Mouse (Mus musculus) CH12.LX (cell line): ENCODE measurements around the gene Mfsd4b1.

Experiments
- CTCF ChIP-seq, 2 experiments: IDR thresholded peaks in 1 of 2; conservative IDR thresholded peaks in 1 of 2; 2 replicates each; pipeline ENCODE4 v1.5.1; 2011 to 2012; ENCODE audit warnings: low read depth in 2 of 2, low read length in 2 of 2, improper control_type of control experiment in 1 of 2, inconsistent platforms in 1 of 2, mild to moderate bottlenecking in 1 of 2, moderate library complexity in 1 of 2
- ELF1 ChIP-seq: IDR thresholded peaks from 2 replicates; pipeline ENCODE4 v1.6.1; 2014; ENCODE audit warnings: low read depth, mild to moderate bottlenecking, inconsistent platforms, low read length, improper control_type of control experiment
- IRF4 ChIP-seq: IDR thresholded peaks from 2 replicates; pipeline ENCODE4 v1.6.1; 2014; ENCODE audit warnings: low read depth, mild to moderate bottlenecking, inconsistent platforms, low read length, improper control_type of control experiment
- MAX ChIP-seq: IDR thresholded peaks from 2 replicates; pipeline ENCODE4 v1.6.1; 2011; ENCODE audit warnings: low read length, improper control_type of control experiment
- ZC3H11A ChIP-seq: IDR thresholded peaks from 2 replicates; pipeline ENCODE4 v1.6.1; 2012; ENCODE audit warnings: low read depth, mild to moderate bottlenecking, inconsistent platforms, low read length, improper control_type of control experiment

DNA sequence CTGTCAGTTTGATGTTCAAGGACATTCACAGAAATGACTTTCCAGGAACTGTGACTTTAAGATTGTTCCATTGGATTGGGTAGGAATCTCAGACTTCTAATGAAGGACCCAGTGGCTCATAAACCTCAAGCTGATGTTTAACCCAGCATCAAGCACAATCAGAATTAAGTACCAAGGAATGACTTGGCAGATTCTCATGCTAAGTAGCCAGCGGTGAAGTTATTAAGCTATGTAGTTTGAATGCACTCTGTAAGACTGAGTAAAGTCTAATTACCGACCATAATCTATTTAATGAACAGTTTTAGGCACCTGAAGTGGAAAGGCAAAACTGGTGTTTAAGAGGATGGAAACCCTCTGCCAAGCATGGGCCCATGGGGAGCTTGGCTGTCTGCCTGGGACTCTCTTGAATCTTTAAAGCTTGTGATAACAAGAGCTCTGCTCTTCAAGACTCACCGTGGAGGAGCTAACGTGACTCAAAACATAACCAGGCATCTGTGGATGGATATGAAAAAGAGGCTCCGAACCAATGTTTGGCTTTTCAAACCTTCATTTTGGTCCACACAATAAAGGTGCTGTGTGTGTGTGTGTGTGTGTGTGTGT is 6.7 kb downstream of the Mfsd4b1 start:
- TF ChIP-seq CTCF (conservative IDR thresholded peaks at IDR 0.05 in 1 of 2, IDR thresholded peaks at IDR 0.05 in 1 of 2; ENCODE audit: low read depth in 2 of 2, low read length in 2 of 2) (no peak), ELF1 (no peak), IRF4 (no peak), MAX (no peak), ZC3H11A (no peak)
